Mouse (Mus musculus) lung, adult 2 months (tissue): Measurements from ENCODE around the gene Ssna1.

Source experiments
- CTCF ChIP-seq: fragments of 200-500 bp; IDR thresholded peaks from 2 replicates; pipeline ENCODE4 v1.5.1; 2011; ENCODE audit warnings: mild to moderate bottlenecking, low read length, control low read depth; ENCODE audit not compliant: insufficient read depth
- POLR2A ChIP-seq: fragments of 200-500 bp; IDR thresholded peaks from 2 replicates; pipeline ENCODE4 v1.6.1; 2011; ENCODE audit warnings: low read depth, mild to moderate bottlenecking, control low read depth, low read length, borderline replicate concordance; ENCODE audit errors: extremely low read depth

GRCm38 (mm10) chr2:25318119-25318966, 46.1 kb upstream of the Ssna1 start:
- TF ChIP-seq CTCF, result no peak
- no peak for TF ChIP-seq POLR2A
